Mouse (Mus musculus) granulocyte monocyte progenitor cell, adult 5-6 weeks (primary cell): Measurements from ENCODE around the gene Mgat4a. TPM values are rescaled to one million over a fixed set of nuclear protein-coding genes. Genes with fewer than 3 reads are reported as not detected.
"Not testable (repeated sequence)": the region's sequence is repeated elsewhere in the genome, so short reads cannot be mapped to it uniquely, and the experiment has no call there.

Source experiments
- ATAC-seq: replicated peaks from 2 replicates; pipeline ENCODE4 v1.8.0; 2016; ENCODE audit warnings: mild to moderate bottlenecking, moderate TSS enrichment, inconsistent platforms; ENCODE audit not compliant: poor library complexity, severe bottlenecking
- total RNA-seq, 2 experiments: library from RNA; stranded (forward) in 1 of 2; stranded (reverse) in 1 of 2; fragments of 200-712, 200-1000 nt in 1 of 2; fragments of >200 nt in 1 of 2; fragmentation: Nextera tagmentation in 1 of 2; gene quantifications; 2 replicates each; pipeline ENCODE4 v1.2.3; 2014 to 2017

Gene Mgat4a
- total RNA-seq, 2 experiments from 2014 or later, result 12.9 TPM

DNA sequence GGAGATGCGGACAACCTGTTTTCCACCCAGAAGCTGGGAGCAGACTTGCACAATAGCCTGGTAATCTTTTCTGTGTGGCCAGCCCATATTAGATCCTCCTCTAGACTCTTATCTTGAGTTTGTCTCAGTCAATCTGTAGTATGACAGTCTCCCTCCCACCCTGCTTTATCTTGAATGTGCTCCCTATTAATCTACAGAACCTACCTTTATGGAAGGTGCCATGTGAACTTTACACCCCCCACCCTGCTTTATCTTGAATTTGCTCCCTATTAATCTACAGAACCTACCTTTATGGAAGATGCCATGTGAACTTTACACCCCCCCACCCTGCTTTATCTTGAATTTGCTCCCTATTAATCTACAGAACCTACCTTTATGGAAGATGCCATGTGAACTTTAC lies 41.4 kb downstream of the Mgat4a start:
- not testable (repeated sequence) for ATAC-seq

DNA sequence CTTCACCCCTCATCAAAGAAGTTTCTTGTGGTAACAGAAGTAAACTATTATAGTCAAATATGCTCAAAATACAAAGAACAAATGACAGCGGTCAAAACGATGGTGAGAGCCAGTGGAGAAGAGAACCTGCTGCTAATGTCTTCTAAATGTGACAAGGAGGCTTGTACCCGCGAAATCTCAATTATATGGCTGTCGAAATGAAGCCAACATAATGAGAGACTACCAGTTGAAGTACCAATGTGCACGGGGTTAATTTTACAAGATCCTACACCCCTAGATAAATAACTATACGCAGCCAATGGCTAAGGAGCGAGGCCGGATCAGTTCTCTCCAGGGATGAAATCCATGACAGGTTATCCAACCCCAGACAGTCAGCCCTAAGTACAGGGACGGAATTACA lies 41.9 kb downstream of the Mgat4a start:
- no peak for ATAC-seq

GRCm38 (mm10) chr1:37496591-37497280 lies 44.1 kb downstream of the Mgat4a start:
- ATAC-seq, result no peak

DNA sequence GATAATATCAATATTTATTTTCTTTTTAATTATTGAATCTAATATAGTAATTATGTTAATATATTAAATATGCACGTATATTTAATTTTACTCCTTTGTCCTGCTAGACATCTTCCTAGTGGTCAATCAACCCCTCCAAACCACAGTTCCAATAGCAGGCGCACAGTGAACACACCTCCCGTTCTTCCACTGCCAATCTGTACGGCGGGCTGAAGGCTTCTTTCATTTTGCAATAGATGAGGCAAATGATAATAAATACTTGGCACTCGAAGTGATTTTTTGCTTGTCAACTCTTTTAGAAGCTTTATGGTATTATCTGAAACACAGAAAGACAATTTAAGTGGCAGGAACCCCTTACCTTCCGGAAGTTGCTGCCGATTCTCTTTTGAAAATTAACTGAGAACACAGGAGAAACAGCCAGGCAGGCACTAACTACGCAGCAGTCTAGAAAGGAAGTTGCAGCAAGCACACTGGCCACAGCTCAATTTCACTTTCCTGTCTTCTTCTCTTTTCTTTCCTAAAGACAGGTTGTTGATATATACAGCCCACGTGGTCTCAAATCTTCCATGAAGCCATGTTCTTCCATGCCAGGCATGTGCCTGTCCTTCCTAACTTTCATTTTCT lies 45.0 kb downstream of the Mgat4a start:
- peak; percentile 72 for ATAC-seq

DNA sequence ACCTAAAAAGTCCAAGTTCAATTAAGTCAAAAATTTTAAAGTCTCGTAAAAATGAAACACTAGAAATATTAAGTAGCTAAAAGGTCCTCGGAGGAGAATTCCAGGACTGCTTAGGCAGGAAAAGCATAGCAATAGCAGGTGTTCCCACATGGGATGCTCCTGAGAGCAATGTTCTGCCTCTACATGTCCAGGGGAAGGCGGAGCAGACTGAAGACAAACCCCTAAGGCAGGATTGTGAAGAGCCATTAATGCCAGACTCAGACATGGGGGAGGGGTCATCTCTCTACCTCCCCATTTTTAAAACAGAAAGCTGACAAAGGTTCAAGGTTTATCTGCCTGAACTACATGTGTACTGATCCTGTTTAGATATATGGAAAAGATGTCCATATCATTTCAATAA lies 45.7 kb downstream of the Mgat4a start:
- no peak for ATAC-seq

GRCm38 (mm10) chr1:37491672-37492071 lies 49.1 kb downstream of the Mgat4a start:
- peak; percentile 78 for ATAC-seq

DNA sequence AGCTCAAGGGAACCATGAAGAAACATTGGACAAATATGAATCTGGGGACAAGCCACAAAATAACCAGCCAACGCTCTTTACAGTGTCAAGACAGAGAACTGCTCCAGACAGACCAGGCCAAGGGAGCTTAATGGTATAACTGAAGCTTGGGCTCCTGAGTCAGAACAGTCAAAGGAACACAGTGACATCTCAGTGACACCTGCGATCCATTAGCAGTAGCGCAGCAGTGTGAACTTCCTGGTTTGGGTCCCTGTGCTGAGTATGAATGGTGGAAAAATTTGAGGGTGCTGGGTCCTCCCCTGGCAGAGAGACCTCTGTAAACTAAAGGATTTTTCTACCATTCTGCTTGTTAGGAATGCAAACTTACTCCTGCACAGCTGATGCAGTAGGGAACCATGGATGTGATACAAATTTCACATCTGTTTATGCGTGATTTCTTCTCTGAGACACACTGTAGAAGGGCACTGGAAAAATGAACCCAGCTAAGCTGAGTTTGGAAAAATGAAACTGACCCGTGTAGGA lies 50.1 kb downstream of the Mgat4a start:
- ATAC-seq, result no peak

- no peak for ATAC-seq
Observed at GRCm38 (mm10) chr1:37488531-37488930, 52.3 kb downstream of the Mgat4a start.

DNA sequence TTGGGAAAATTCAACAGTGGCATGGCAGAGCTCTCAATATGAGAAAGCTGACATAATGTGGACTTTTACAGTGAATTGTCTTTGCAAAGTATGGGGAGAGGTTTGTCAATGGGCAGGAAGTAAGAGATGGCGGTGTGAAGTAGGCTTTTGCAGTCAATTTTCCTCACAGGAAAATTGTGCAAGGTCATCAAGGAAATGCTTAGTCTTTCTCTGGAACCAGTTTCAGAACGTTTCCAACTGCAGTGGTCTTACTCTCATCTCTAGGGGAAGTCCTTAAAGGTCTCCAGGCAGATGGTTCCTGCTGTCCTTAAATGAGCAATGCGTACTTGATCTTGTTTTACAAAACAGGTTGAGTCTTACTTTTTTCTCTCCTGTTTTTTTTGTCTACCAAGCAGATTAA lies 53.8 kb downstream of the Mgat4a start:
- ATAC-seq, result peak; percentile 51

DNA sequence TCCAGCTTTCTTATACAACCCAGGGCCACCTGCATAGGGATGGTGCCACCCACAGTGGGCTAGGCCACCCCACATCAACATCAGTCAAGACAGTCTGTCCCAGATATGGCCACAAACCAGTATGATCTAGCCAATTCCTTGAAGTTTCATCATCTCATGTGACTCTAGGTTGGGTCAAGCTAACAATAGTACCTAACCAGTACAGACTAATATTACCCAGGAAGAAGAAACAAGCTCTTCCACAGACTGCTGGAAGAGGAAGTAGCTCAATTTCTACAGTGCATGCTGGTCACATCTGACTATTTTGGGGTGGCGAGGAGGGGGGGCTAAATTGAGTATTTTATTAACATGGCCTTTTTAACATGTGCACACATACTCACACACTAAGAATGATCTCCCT lies 54.4 kb downstream of the Mgat4a start:
- peak; percentile 81 for ATAC-seq

DNA sequence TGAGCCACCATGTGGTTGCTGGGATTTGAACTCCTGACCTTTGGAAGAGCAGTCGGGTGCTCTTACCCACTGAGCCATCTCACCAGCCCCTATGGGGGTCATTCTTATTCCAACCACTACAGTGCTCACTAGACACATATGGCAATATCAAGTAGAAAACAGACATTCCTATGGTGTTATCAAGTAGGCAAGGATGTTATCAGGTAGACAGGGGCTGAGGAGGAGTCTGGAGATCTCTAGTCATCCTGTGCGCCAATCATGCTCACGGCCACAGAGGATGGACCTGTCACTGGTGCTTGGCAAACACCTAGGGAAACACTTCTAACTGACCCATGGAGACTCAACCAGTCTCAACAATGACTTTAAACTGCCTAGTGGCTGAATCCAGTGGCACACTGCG lies 56.2 kb downstream of the Mgat4a start:
- no peak for ATAC-seq

DNA sequence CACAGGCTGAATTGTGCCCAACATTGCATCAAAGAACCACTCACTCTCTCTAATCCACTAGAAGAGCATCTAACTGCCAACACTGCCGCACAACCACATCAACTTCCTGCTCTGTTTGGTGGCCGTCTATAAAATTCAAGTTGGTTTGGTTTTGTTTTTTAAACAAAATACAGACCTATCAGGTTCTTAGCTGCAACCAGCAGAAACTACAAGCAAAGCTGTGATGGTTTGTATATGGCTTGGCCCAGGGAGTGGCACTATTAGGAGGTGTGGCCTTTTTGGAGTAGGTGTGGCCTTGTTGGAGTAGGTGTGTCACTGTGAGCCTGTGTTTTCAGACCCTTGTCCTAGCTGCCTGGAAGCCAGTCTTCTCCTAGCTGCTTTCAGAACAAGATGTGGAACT lies 59.5 kb downstream of the Mgat4a start:
- ATAC-seq, result 0 out of 2 replicates have a peak, but pooled peaks have one; percentile 23

GRCm38 (mm10) chr1:37480731-37481130 lies 60.1 kb downstream of the Mgat4a start:
- ATAC-seq, result no peak

GRCm38 (mm10) chr1:37479759-37480158 lies 61.1 kb downstream of the Mgat4a start:
- no peak for ATAC-seq

GRCm38 (mm10) chr1:37479074-37479473 lies 61.7 kb downstream of the Mgat4a start:
- peak; percentile 85 for ATAC-seq

DNA sequence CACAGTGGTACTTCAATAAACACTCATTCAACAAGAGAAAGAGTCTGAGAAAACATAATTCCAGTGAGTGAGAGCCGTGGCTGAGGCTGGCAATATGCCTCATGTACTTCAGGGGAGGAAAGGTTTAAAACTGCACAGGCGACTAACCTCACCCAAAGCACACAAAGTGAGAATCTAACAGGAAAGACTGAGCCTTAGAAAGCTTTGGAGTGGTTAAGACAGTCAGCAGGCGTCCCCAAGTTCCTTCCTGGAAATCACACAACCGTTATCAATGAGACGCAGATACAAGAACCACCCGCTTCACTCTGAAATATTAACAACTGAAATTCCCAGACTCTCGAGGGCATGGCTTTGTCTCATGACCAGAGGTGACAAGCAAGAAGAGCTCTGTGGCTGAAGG lies 62.4 kb downstream of the Mgat4a start:
- ATAC-seq, result no peak

GRCm38 (mm10) chr1:37477928-37478327 lies 62.9 kb downstream of the Mgat4a start:
- peak; percentile 23; the same call in 1 of the 2 replicates for ATAC-seq

DNA sequence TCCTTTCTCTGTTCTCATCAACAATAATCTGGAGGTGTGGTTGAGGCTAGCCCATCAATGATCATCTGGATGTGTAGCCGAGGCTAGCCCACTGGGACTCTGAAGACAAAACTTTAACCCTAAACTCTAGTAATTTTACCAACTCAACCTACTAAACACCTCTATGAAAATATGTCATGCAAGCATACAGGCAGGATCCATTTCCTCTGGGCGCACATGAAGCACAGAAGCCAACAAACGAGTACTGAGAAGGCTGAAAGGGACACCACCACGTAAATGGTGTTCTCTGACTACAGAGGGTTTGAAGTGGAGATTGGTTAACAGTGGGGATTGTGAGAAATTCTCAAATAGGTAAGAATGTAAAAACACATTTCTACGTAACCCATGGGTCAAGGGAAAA lies 63.6 kb downstream of the Mgat4a start:
- ATAC-seq, result no peak

DNA sequence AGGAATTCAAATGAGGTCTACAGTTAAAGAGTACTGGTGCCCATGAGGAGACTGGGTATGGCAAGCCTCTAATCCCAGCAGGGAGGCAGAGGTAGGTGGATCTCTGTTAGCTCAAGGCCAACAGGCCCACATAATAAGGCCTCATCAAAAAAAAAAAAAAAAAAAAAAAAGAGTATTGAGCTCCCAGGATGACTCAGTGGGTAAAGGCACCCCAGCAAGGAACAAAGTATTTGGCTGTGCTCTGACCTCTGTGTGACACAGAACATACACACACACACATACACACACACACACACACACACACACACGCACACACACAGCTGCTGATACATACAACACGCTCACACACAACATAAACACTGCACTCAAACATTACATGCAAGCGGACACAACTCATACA lies 65.5 kb downstream of the Mgat4a start:
- ATAC-seq, result no peak

DNA sequence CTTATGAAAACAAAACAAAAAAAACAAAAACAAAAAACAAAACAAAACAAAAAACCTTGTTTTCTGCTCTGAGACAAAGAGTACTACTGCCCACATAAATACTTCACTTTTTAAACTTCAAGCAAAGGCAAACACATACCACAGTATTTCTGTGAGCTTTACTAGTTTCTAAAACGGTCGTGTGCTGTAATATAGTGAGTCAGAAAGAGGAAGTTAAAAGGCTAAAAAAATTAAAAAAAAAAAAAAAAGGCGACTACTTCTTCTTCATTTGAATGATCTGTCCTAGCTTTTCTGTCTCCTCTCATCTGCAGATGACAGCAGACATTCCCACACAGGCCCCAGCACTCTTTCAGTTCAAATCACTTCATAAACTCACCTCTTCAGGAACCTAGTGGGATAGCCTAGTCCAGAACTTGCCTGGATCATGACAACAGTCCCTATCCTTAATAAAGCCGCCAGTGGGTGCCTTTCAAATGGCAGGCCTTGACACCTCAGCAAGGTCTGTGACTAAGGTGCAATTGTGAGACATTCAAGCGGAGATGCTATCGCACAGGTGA lies 66.1 kb downstream of the Mgat4a start:
- peak; percentile 31 for ATAC-seq

- ATAC-seq, result peak; percentile 34
Observed at GRCm38 (mm10) chr1:37474046-37474445, 66.8 kb downstream of the Mgat4a start.

GRCm38 (mm10) chr1:37473251-37473650 lies 67.6 kb downstream of the Mgat4a start:
- no peak for ATAC-seq
